Mouse (Mus musculus) G1E (cell line): Measurements from ENCODE around the gene St6galnac3.

Experiments used
- CTCF ChIP-seq: IDR thresholded peaks from 2 replicates; pipeline ENCODE4 v1.5.1; 2012; ENCODE audit warnings: low read depth, low read length, inconsistent platforms, mixed read lengths
- GATA1 ChIP-seq: IDR thresholded peaks from 2 replicates; pipeline ENCODE4 v1.6.1; 2012; ENCODE audit warnings: borderline replicate concordance, low read length, inconsistent platforms, mixed read lengths
- GATA2 ChIP-seq: IDR thresholded peaks from 2 replicates; pipeline ENCODE4 v1.6.1; 2012; ENCODE audit warnings: low read depth, low read length, inconsistent platforms, borderline replicate concordance
- POLR2AphosphoS5 ChIP-seq: IDR thresholded peaks from 2 replicates; pipeline ENCODE4 v1.6.1; 2012; ENCODE audit warnings: low read depth, low read length, inconsistent platforms; ENCODE audit not compliant: insufficient replicate concordance
- TAL1 ChIP-seq: conservative IDR thresholded peaks from 2 replicates; pipeline ENCODE4 v1.6.1; 2012; ENCODE audit warnings: low read depth, low read length, inconsistent platforms, mixed read lengths

GRCm38 (mm10) chr3:153248866-153249265 lies 476.1 kb downstream of the St6galnac3 start:
- TF ChIP-seq CTCF, result no peak
- TF ChIP-seq GATA1, result no peak
- no peak for TF ChIP-seq GATA2
- no peak for TF ChIP-seq TAL1
- TF ChIP-seq POLR2AphosphoS5, result no peak
